Mouse (Mus musculus) thymus, adult 18-20 months (tissue): ENCODE measurements around the gene Tnni3k.
"Not testable (repeated sequence)": the region's sequence is repeated elsewhere in the genome, so short reads cannot be mapped to it uniquely, and the experiment has no call there.

Source experiments
- DNase-seq, 2 experiments: peaks; one replicate each; pipeline ENCODE4 v3.0.0; 2022; ENCODE audit warnings: mixed read lengths in 2 of 2

Tnni3k gene

GRCm38 (mm10) chr3:154819684-154820083 lies 235.5 kb downstream of the Tnni3k start:
- not testable (repeated sequence) for DNase-seq

GRCm38 (mm10) chr3:154817732-154818131 lies 237.5 kb downstream of the Tnni3k start:
- DNase-seq: no peak

- DNase-seq: no peak
These were observed 238.2 kb downstream of the Tnni3k start for GRCm38 (mm10) chr3:154816801-154817625.

GRCm38 (mm10) chr3:154816231-154816630 lies 239.0 kb downstream of the Tnni3k start:
- DNase-seq: no peak

- no peak for DNase-seq
These were observed 239.6 kb downstream of the Tnni3k start for GRCm38 (mm10) chr3:154815606-154816005.

GRCm38 (mm10) chr3:154812893-154813292 lies 242.3 kb downstream of the Tnni3k start:
- DNase-seq: no peak

GRCm38 (mm10) chr3:154811833-154812232 lies 243.4 kb downstream of the Tnni3k start:
- DNase-seq: no peak

GRCm38 (mm10) chr3:154811281-154811680 lies 243.9 kb downstream of the Tnni3k start:
- DNase-seq: no peak

GRCm38 (mm10) chr3:154810273-154810870 lies 244.8 kb downstream of the Tnni3k start:
- no peak for DNase-seq

- no peak for DNase-seq
These were observed 248.6 kb downstream of the Tnni3k start for GRCm38 (mm10) chr3:154806626-154807025.

- no peak for DNase-seq
These were observed 254.2 kb downstream of the Tnni3k start for GRCm38 (mm10) chr3:154800888-154801429.

- DNase-seq: no peak
These were observed 254.8 kb downstream of the Tnni3k start for GRCm38 (mm10) chr3:154800454-154800853.

GRCm38 (mm10) chr3:154798806-154799205 lies 256.4 kb downstream of the Tnni3k start:
- DNase-seq: no peak

- no peak for DNase-seq
These were observed 261.6 kb downstream of the Tnni3k start for GRCm38 (mm10) chr3:154793571-154793970.

- no peak for DNase-seq
These were observed 267.6 kb downstream of the Tnni3k start for GRCm38 (mm10) chr3:154787611-154788010.

- no peak for DNase-seq
These were observed 268.9 kb downstream of the Tnni3k start for GRCm38 (mm10) chr3:154786354-154786753.

GRCm38 (mm10) chr3:154778836-154779595 lies 276.2 kb downstream of the Tnni3k start:
- no peak for DNase-seq

- no peak for DNase-seq
These were observed 283.6 kb downstream of the Tnni3k start for GRCm38 (mm10) chr3:154771651-154772050.

- DNase-seq: no peak
These were observed 288.9 kb downstream of the Tnni3k start for GRCm38 (mm10) chr3:154766321-154766720.

GRCm38 (mm10) chr3:154764115-154764514 lies 291.1 kb downstream of the Tnni3k start:
- no peak for DNase-seq

- DNase-seq: no peak
These were observed 291.8 kb downstream of the Tnni3k start for GRCm38 (mm10) chr3:154763374-154763773.

- DNase-seq: no peak
These were observed 294.1 kb downstream of the Tnni3k start for GRCm38 (mm10) chr3:154761108-154761507.

GRCm38 (mm10) chr3:154758089-154758488 lies 297.1 kb downstream of the Tnni3k start:
- DNase-seq: no peak
